Mouse (Mus musculus): ENCODE results near the gene Lrrc66.

- no peak for TF ChIP-seq CTCF (IDR thresholded peaks at IDR 0.05)
- no peak for TF ChIP-seq POLR2A (IDR thresholded peaks at IDR 0.05; ENCODE audit: insufficient read depth, low read depth, low read length)
Measured at GRCm38 (mm10) chr5:73558756-73559155, 73.6 kb downstream of the Lrrc66 start.

All from heart, adult 2 months (tissue).